Mouse (Mus musculus) bone marrow, adult 2 months (tissue): ENCODE results near the gene Gm47841.

Source experiments
- CTCF ChIP-seq: fragments of 200-500 bp; IDR thresholded peaks from 2 replicates; pipeline ENCODE4 v1.5.1; 2011; ENCODE audit warnings: low read length, control low read depth; ENCODE audit not compliant: control insufficient read depth, insufficient read depth
- POLR2A ChIP-seq: fragments of 200-500 bp; IDR thresholded peaks from 2 replicates; pipeline ENCODE4 v1.6.1; 2011; ENCODE audit warnings: low read depth, mild to moderate bottlenecking, control low read depth, low read length, borderline replicate concordance; ENCODE audit not compliant: control insufficient read depth

GRCm38 (mm10) chr15:101095392-101095791, 48.2 kb upstream of the Gm47841 start:
- TF ChIP-seq CTCF, result no peak
- TF ChIP-seq POLR2A, result no peak
